Mouse (Mus musculus): ENCODE results near the gene Trmt1.

The Trmt1 gene

GRCm38 (mm10) chr8:84708071-84708541 is 22.0 kb downstream of the Trmt1 start:
- DNase-seq (ENCODE audit: low read depth, low spot score), result no peak

DNA sequence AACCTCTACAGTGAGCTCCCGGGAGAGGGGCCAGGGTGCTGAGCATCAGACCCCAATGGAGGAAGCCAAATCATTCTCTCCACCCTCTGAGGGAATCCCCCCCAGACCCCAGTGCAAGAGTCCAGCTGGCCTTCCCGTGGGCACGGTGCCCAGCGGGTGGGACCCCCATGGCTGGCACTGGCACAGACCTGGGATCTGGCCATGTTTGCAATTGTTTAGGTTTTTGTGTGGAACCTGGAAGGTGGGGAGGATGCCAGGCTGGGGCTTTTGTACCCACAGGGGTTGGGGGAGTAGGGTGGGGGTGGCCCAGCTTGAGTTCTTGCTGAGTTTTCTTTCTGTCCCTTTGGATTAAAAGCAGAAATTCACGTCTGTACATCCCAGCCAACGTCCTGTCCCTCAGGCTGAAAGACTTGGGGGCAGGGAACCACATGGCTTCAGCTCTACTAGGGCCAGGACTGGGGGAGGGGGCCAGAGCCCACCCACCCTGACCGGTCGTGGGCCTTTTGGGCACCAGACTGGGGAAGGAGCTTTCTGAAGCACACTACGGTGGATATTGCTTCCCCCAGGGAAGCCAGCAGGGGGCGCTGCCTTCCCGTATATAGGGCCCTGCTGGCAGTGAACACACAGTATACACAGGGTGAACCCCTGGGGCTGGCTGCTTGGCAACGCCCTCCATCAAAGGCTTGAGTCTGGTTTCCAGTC is 22.8 kb downstream of the Trmt1 start:
- DNase-seq (ENCODE audit: low read depth, low spot score), result peak; percentile 86

DNA sequence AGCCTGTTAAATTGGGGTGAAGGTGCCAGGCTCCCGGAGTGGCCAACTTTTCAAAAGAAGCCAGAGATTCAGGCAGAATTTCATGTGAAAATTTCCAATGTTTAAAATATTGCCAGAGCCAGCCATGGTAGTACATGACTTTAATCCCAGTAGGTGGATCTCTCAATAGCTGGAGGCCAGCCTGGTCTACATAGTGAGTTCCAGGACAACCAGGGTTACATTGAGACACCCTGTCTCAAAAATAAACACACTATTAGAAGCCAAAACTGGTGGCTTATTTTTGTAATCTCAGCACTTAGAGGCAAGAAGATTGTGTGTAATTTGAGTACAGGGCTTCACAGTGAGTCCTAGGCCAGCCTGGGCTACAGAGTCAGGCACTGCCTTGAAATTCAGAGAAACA is 23.8 kb downstream of the Trmt1 start:
- DNase-seq (ENCODE audit: low read depth, low spot score), result no peak

DNA sequence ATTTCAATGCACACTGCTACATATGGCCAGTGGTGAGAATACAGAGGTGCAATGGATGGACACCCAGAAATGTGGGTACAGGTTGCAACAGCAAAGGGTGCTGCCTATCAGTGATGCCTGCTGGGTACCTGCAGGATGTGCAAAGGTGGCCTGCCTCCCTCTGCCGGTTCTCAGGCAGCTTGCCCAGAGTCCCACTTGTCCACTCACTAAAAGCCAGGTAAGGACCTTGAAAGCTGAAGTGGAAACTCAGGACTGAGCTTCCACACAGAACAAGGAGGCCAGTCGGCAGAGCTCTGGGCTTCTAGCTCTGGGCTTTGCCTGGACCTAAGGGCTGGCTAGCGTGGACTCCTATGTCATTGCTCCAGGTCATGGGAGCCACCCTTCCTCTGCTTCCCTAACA is 25.2 kb downstream of the Trmt1 start:
- DNase-seq (ENCODE audit: low read depth, low spot score), result no peak

DNA sequence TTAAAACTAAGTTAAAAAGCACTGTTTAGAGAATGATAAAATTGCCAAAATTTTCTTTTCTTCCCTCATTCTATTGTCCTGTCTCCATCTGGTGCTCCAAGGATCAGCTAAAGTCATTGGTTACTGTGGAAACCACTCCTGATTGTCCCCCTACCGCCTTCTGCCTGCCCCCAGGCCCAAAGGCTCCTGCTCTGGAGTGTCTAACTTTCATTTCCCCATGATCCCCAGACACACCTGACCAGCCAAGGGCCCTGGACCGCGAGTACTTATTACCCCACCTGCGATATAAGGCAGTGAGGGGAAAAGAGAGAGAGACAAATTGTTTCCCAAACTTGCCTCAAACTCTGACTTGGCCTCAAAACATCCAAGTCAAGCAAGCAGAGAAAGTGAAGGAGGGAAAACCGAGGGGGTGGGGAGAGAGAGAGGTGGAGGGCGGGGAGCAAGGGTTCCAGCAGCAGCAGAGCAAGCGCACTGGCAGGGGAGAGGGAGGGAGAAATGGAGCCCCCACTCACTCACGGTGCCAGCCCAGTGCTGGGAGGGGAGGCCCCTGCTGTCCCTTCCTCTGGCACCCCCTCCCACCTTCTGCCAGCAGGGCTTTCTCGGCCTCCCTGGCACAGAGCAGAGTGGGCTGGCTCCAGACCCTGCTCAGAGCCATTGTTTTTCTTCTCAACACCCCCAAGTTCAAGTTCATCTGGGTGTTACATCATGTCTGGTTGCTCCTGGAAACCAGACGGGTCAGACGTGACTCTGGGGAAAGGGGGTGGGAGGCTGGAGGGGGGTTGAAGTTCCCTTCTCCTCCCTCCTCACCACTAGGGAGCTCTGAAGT is 26.0 kb downstream of the Trmt1 start:
- no peak for DNase-seq (ENCODE audit: low read depth, low spot score)

DNA sequence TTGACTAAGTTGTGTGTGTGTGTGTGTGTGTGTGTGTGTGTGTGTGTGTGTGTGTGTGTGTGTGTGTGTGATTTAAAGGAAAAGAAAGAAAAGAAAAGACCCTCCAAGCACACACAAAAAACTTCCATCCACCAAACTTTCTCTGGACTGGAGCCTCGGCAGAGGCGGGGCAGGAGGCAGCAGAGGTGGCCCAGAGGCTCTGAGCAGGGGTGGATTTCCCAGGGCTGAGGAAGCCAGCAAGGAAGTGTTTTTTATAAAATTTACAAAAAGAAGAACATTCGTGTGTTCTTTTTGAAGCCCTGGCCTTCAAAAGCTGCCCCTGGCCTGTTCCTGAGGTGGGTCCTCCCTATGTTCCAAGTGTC is 26.6 kb downstream of the Trmt1 start:
- DNase-seq (ENCODE audit: low read depth, low spot score), result no peak

DNA sequence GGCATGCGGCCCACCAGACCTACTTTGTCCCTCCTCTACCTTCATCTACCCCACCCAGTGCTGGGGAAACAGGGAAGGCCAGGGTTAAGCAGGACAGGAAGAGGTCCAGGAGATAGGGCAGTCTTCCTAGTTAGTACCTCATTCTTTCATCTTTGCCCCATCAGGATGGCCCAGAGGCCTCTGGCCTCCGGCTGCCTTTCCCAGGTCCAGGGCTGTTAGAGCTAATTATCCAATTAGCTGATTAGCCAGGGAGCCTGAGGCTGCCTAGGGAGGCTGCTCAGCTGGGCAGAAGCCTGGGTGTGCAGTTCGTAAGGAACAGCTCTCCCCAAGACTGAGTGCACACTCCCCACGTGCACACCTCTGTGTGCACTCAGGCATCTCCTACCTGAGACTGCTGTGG is 27.3 kb downstream of the Trmt1 start:
- no peak for DNase-seq (ENCODE audit: low read depth, low spot score)

- no peak for DNase-seq (ENCODE audit: low read depth, low spot score)
These were observed 28.1 kb downstream of the Trmt1 start for GRCm38 (mm10) chr8:84714161-84714560.

- DNase-seq (ENCODE audit: low read depth, low spot score), result no peak
These were observed 29.9 kb downstream of the Trmt1 start for GRCm38 (mm10) chr8:84715893-84716468.

DNA sequence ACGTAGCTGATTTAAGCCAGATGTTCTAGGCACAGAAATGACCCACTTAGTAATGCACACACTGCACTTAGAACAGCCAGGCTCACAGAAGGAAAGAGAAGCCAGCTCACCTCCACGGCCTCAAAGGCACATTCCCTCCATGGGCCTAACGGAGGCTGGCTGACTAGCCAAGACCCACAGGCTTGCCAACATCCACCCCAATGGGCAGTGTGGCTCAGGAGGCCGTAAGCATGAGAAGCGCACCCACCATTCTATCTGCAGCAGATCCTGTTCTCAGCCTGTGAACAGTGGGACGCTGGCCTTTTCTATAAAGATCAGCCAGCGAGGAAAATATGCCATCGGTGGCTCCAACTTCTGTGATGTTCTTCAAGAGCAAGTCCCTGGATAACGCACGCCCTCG is 30.7 kb downstream of the Trmt1 start:
- no peak for DNase-seq (ENCODE audit: low read depth, low spot score)

GRCm38 (mm10) chr8:84718476-84718875 is 32.4 kb downstream of the Trmt1 start:
- no peak for DNase-seq (ENCODE audit: low read depth, low spot score)

DNA sequence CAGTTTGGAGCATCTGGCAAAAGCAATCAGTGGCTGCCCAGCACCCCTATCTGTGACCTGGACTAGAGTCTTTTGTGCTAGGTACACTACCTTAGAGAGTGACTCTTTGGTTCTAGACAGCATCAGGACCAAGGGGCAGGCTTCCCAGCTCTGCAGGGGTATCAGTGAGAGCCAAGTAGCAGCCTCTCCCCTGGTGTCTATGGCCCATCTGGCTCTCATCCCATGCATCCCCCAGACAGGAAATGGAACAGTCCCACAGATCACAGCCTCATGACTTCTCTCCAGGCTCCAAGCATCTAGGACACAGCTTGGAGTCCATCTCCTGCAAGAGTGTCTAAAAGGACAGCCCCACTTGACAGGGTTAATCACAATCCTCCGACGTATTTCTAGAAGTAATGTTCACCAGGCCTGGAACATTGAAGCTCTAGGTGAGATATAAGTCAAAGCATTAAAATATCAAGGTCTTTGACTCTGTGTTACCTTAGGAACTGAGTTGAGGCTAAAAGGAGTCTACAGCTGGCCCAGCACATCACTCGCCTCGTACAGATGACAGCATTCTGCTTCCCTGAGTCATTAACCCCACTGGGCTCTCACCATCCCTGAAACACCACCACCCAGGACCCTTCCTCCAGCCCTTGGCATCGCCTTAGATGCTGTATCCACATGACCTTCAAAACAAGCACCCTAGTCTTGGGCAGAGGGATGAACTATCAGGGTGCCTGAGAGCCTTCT is 33.0 kb downstream of the Trmt1 start:
- no peak for DNase-seq (ENCODE audit: low read depth, low spot score)

DNA sequence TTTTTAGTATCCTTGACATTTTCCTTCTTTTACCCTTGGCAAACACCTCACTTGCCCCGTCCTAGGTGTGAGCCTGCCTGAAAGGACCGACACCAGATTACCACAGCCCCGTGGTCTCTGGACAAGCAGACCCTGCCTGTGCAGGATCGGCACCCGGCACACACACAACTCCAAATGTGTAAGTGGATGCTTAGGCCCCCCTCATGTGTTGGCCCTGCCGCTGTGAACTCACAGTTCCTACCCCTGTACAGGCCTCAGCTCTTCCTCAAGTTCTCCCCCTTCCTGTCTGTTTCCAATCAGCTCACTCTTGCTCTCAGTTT is 36.4 kb downstream of the Trmt1 start:
- no peak for DNase-seq (ENCODE audit: low read depth, low spot score)

DNA sequence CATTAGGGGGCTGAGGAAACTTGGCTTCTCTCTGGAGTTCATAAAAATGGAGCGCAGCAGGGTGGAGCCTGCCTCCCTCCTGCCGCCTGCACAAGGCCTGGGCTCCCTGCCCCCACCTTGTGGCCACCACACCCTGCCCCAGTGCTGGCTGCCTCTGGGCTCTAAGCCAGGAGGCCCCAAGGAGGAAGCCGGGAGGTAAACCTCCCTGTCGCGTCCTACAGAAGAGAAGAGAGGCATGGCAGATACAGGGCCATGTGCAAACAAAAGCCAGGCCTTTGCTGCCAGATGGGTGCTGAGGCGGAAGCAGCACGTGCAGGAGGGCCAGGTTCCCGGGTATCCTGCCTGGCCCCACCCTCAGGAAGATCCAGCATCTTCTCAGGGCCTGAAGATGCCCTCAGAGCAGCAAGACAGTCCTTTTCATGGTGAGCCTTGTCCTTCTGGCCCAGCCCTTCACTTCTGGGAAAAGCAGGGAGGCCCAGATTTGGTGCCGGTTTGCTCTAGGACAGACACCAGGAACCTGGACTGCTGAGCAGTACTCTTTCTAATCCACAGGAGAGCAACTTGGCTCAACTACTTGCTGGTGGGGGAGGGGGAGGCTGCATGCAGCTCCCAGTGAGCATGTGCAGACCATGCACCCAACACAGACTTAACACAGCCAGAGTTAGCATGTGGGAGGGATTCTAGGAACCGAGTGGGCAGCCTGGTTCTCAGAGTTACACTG is 36.9 kb downstream of the Trmt1 start, which contains the start of gene G430095P16Rik:
Gene G430095P16Rik, plus strand, starts transcription at position 158 of the 721 bp plus-strand sequence.
- no peak for DNase-seq (ENCODE audit: low read depth, low spot score)

DNA sequence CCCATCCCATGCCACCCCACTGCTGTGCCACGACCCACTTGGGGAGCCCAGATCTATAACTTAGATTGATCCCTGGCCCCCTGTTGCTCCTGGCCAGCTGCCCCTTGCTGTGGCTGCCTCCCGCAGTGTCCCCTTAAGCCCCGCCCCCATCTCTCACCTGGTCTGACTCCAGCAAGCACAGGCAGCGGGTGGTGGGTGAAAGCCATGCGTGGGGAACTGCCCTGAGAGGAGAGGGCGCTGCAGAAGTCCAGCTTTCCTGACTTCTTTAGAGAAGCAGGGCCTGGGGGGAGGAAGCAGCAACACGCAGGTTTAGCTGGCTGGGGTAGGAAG is 37.4 kb downstream of the Trmt1 start:
- DNase-seq (ENCODE audit: low read depth, low spot score), result no peak

DNA sequence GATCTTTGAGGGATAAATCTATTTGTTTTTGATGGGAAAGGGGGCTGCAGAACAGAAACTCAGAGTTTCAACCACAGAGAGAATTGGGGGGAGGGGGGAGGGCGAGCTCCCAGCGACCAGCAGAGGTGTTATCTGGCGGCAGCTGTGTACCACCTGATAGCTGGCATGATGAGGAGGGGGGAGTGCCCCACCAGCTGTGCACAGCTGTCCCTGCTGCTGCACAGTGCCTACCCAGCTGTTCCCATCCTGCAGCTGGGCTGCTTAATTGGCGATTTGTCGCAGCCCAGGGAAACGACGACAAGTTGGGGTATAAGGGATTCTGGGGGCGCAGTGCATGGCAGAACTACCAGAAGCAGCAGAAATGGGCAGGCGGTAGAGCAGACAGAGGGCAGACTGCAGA is 38.6 kb downstream of the Trmt1 start:
- no peak for DNase-seq (ENCODE audit: low read depth, low spot score)

DNA sequence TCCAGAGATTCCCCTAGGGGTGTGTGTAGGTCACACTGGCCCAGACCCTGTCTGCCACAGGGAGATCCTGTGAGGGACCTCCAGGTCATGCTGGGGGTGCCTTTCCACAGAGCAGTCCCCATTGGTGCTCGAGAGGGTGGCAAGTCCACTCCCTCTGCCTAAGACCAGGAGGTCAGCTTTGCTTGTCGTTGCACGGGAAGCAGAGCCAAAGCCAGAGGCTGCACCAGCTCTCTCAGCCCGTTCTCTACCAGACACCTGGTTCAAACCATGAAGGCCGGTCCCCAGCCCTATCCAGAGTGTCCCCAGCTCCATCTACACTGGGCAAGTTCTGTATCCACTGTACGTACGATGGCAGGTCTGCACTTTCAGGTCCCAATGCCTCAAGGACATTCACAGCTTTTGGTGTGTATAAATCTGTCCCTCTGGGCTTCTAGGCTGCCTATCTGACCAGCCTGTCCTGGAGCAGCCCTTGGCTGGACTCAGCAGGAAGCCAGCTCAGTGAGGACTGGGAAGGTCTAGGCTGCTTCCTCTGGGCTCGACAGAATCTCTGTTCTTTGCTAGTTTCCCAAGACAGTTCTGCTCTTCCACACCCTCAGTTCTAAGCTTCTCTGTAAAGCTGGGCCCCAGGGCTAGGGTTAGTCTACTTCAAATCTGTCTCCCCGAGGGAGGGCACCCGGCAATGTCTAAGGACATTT is 39.3 kb downstream of the Trmt1 start:
- DNase-seq (ENCODE audit: low read depth, low spot score), result no peak

- DNase-seq (ENCODE audit: low read depth, low spot score), result no peak
These were observed 39.8 kb downstream of the Trmt1 start for GRCm38 (mm10) chr8:84725941-84726259.

GRCm38 (mm10) chr8:84728474-84728873 is 42.4 kb downstream of the Trmt1 start:
- DNase-seq (ENCODE audit: low read depth, low spot score), result no peak

GRCm38 (mm10) chr8:84729921-84730362 is 43.8 kb downstream of the Trmt1 start:
- no peak for DNase-seq (ENCODE audit: low read depth, low spot score)
